19 mouse cellular contexts compared by ENCODE assay signal in genomic region chr14:10711841-10712521, GRCm38 (mm10).
DNase-seq lines count a peak whose midpoint lies in the region; ATAC-seq lines count a peak whose summit lies in the region.
"Had no signal": no experiment of that assay in that cellular context is flagged by ENCODE, and none has a peak within 500 bp of the region (broad histone marks: within the 10 kb centered on the region; RNA-seq: fewer than 3 reads in every experiment).

No protein-coding gene starts in this region.

- H3K4me1 ChIP-seq in hindbrain, embryonic 14.5 days (replicated peaks; ENCODE audit: control insufficient read depth, insufficient read depth, low read length) = no peaks in the 10 kb centered on the region
- no peaks in the 10 kb centered on the region for H3K4me1 ChIP-seq in hindbrain, embryonic 10.5 days (replicated peaks)
- H3K4me1 ChIP-seq in midbrain, embryonic 14.5 days (ENCODE audit: control insufficient read depth, insufficient read depth, low read length) = no peaks in the 10 kb centered on the region
- no peaks in the 10 kb centered on the region for H3K4me1 ChIP-seq in kidney, embryonic 15.5 days
- H3K4me1 ChIP-seq: embryonic facial prominence, embryonic 15.5 days; heart, embryonic 12.5 days; intestine, embryonic 15.5 days; liver, embryonic 12.5 days had no signal

- no peak overlapping the region for H3K27ac ChIP-seq in hindbrain, embryonic 14.5 days
- no peak overlapping the region for H3K27ac ChIP-seq in hindbrain, embryonic 10.5 days
- H3K27ac ChIP-seq in midbrain, embryonic 14.5 days (replicated peaks; ENCODE audit: low read depth, low read length) = no peak overlapping the region
- H3K27ac ChIP-seq in kidney, embryonic 15.5 days = no peak overlapping the region
- H3K27ac ChIP-seq: embryonic facial prominence, embryonic 15.5 days; intestine, embryonic 15.5 days; limb, embryonic 12.5 days; liver, embryonic 12.5 days had no signal

- no peak overlapping the region for H3K9ac ChIP-seq in hindbrain, embryonic 14.5 days
- H3K9ac ChIP-seq in midbrain, embryonic 14.5 days (replicated peaks; ENCODE audit: low read length) = no peak overlapping the region
- H3K9ac ChIP-seq in kidney, embryonic 15.5 days = no peak overlapping the region
- H3K9ac ChIP-seq: embryonic facial prominence, embryonic 15.5 days; heart, embryonic 12.5 days; intestine, embryonic 15.5 days; limb, embryonic 12.5 days; liver, embryonic 12.5 days had no signal

- no peak overlapping the region for H3K4me2 ChIP-seq in hindbrain, embryonic 14.5 days (replicated peaks)
- H3K4me2 ChIP-seq in midbrain, embryonic 14.5 days (ENCODE audit: low read length) = no peak overlapping the region
- H3K4me2 ChIP-seq in kidney, embryonic 15.5 days = no peak overlapping the region
- H3K4me2 ChIP-seq: embryonic facial prominence, embryonic 15.5 days; heart, embryonic 12.5 days; intestine, embryonic 15.5 days; limb, embryonic 12.5 days; liver, embryonic 12.5 days had no signal

- H3K9me3 ChIP-seq in hindbrain, embryonic 14.5 days (ENCODE audit: control insufficient read depth, low read length) = no peaks in the 10 kb centered on the region
- H3K9me3 ChIP-seq in hindbrain, embryonic 10.5 days = no peaks in the 10 kb centered on the region
- no peaks in the 10 kb centered on the region for H3K9me3 ChIP-seq in midbrain, embryonic 14.5 days (ENCODE audit: control insufficient read depth, low read length)
- H3K9me3 ChIP-seq in kidney, embryonic 15.5 days (replicated peaks) = no peaks in the 10 kb centered on the region
- H3K9me3 ChIP-seq: embryonic facial prominence, embryonic 15.5 days; heart, embryonic 12.5 days; intestine, embryonic 15.5 days; limb, embryonic 12.5 days; liver, embryonic 12.5 days had no signal

- DNase-seq in hindbrain, embryonic 14.5 days (ENCODE audit: low spot score) = no peak
- DNase-seq in hindbrain, embryonic 10.5 days (ENCODE audit: low spot score) = no peak
- peak; percentile 3 for DNase-seq in right cerebral cortex, postnatal 25 days
- no peak for DNase-seq in right cerebral cortex, postnatal 36 days (ENCODE audit: low spot score in 2 of 2)
- DNase-seq in midbrain, embryonic 14.5 days = peak; percentile 8
- no peak for DNase-seq in left cerebral cortex, postnatal 10 days (ENCODE audit: extremely low spot score in 1 of 2, low spot score in 2 of 2)
- no peak for DNase-seq in kidney, adult 9 months
- DNase-seq: cerebellum, adult 18-20 months; heart, postnatal 14 days; lung, adult 2 months; spleen, adult 18-20 months; thymus, postnatal 36 days had no signal

- 0 out of 2 replicates have a peak, but pooled peaks have one; percentile 24 for ATAC-seq in hindbrain, embryonic 14.5 days (ENCODE audit: low FRiP score)
- ATAC-seq in midbrain, embryonic 14.5 days (ENCODE audit: low FRiP score, low TSS enrichment) = peak; percentile 58; the same call in 1 of the 2 replicates
- ATAC-seq in kidney, embryonic 15.5 days (replicated peaks; ENCODE audit: low FRiP score) = no peak
- ATAC-seq: intestine, embryonic 15.5 days; liver, embryonic 12.5 days had no signal

- H3K36me3 ChIP-seq in hindbrain, embryonic 14.5 days (replicated peaks; ENCODE audit: control insufficient read depth, insufficient read depth) = no peaks in the 10 kb centered on the region
- no peaks in the 10 kb centered on the region for H3K36me3 ChIP-seq in hindbrain, embryonic 10.5 days
- H3K36me3 ChIP-seq in midbrain, embryonic 14.5 days (ENCODE audit: control insufficient read depth, insufficient read depth, low read length) = no peaks in the 10 kb centered on the region
- H3K36me3 ChIP-seq in kidney, embryonic 15.5 days = no peaks in the 10 kb centered on the region
- H3K36me3 ChIP-seq: embryonic facial prominence, embryonic 15.5 days; G1E; heart, embryonic 12.5 days; intestine, embryonic 15.5 days; limb, embryonic 12.5 days; liver, embryonic 12.5 days had no signal

- H3K27me3 ChIP-seq in hindbrain, embryonic 14.5 days (ENCODE audit: control insufficient read depth, insufficient read depth, low read length) = no peaks in the 10 kb centered on the region
- no peaks in the 10 kb centered on the region for H3K27me3 ChIP-seq in hindbrain, embryonic 10.5 days (ENCODE audit: insufficient read depth, poor library complexity, severe bottlenecking)
- no peaks in the 10 kb centered on the region for H3K27me3 ChIP-seq in midbrain, embryonic 14.5 days (ENCODE audit: control insufficient read depth, insufficient read depth, low read length)
- H3K27me3 ChIP-seq in kidney, embryonic 15.5 days = no peaks in the 10 kb centered on the region
- H3K27me3 ChIP-seq: embryonic facial prominence, embryonic 15.5 days; heart, embryonic 12.5 days; intestine, embryonic 15.5 days; limb, embryonic 12.5 days; liver, embryonic 12.5 days had no signal

- intact Hi-C loops in left cerebral cortex, postnatal 10 days (cut with DNase I) = no loop called here

- H3K4me3 ChIP-seq in hindbrain, embryonic 14.5 days (replicated peaks; ENCODE audit: low read length) = no peak overlapping the region
- no peak overlapping the region for H3K4me3 ChIP-seq in hindbrain, embryonic 10.5 days
- H3K4me3 ChIP-seq in midbrain, embryonic 14.5 days (replicated peaks; ENCODE audit: low read depth, low read length) = no peak overlapping the region
- H3K4me3 ChIP-seq in kidney, embryonic 15.5 days (replicated peaks) = no peak overlapping the region
- H3K4me3 ChIP-seq: embryonic facial prominence, embryonic 15.5 days; heart, embryonic 12.5 days; intestine, embryonic 15.5 days; limb, embryonic 12.5 days; liver, embryonic 12.5 days had no signal

- 85% methylated on average over 5 of the region's 5 CpGs for WGBS in hindbrain, embryonic 14.5 days
- WGBS in hindbrain, embryonic 10.5 days = 85% methylated on average over 5 of the region's 5 CpGs
- WGBS in midbrain, embryonic 14.5 days = 59% methylated on average over 5 of the region's 5 CpGs
- WGBS in kidney, embryonic 15.5 days = 89% methylated on average over 5 of the region's 5 CpGs

Comparison
In these comparisons a context has a peak if more than half of its experiments do, and no peak if none do; other contexts are left out.
1. DNase-seq: peak in right cerebral cortex, postnatal 25 days (single experiment) and midbrain, embryonic 14.5 days (single experiment); none in hindbrain, embryonic 14.5 days (single experiment), hindbrain, embryonic 10.5 days (single experiment), right cerebral cortex, postnatal 36 days (0 of 2), left cerebral cortex, postnatal 10 days (0 of 2) and kidney, adult 9 months (single experiment).